Mouse (Mus musculus) heart, embryonic 11.5 days (tissue): Measurements from ENCODE around the gene Tll2. TPM values are rescaled to one million over a fixed set of nuclear protein-coding genes. Genes with fewer than 3 reads are reported as not detected.
A peak's percentile ranks its signal among the peaks of the same experiment; 100 is the strongest.

Experiments
- ATAC-seq: fragments of 200-750 bp; cut with Nextera tagmentation; replicated peaks from 2 replicates; pipeline ENCODE4 v1.8.0; 2017; ENCODE audit warnings: moderate library complexity; ENCODE audit not compliant: insufficient number of reproducible peaks, low FRiP score, low TSS enrichment
- H3K27ac ChIP-seq: fragments of 300-500 bp; sonication (generic); 2 replicates; pipeline ENCODE4 v1.5.1; 2014; ENCODE audit warnings: mild to moderate bottlenecking, low read depth, low read length
- H3K27me3 ChIP-seq: fragments of 300-500 bp; sonication (generic); 2 replicates; pipeline ENCODE4 v1.6.1; 2014; ENCODE audit warnings: mild to moderate bottlenecking, low read length, mixed read lengths; ENCODE audit not compliant: control insufficient read depth, insufficient read depth
- H3K36me3 ChIP-seq: fragments of 300-500 bp; sonication (generic); 2 replicates; pipeline ENCODE4 v1.6.1; 2014; ENCODE audit warnings: mild to moderate bottlenecking, low read length, moderate library complexity, mixed read lengths; ENCODE audit not compliant: control insufficient read depth, insufficient read depth
- H3K4me1 ChIP-seq: fragments of 300-500 bp; sonication (generic); 2 replicates; pipeline ENCODE4 v1.6.1; 2014; ENCODE audit warnings: low read length; ENCODE audit not compliant: control insufficient read depth, insufficient read depth
- H3K4me2 ChIP-seq: fragments of 300-500 bp; sonication (generic); 2 replicates; pipeline ENCODE4 v1.6.1; 2014; ENCODE audit warnings: mild to moderate bottlenecking, moderate library complexity
- H3K4me3 ChIP-seq: fragments of 300-500 bp; sonication (generic); 2 replicates; pipeline ENCODE4 v1.5.1; 2014; ENCODE audit warnings: low read depth, low read length
- H3K9ac ChIP-seq: fragments of 300-500 bp; sonication (generic); 2 replicates; pipeline ENCODE4 v1.6.1; 2014; ENCODE audit warnings: mild to moderate bottlenecking, low read depth, low read length, moderate library complexity
- H3K9me3 ChIP-seq: fragments of 300-500 bp; sonication (generic); replicated peaks from 2 replicates; pipeline ENCODE4 v1.6.1; 2016; ENCODE audit warnings: low read length; ENCODE audit not compliant: control insufficient read depth
- WGBS: fragments of 180-500 bp; shearing (Covaris S2); extraction: QIAGEN DNeasy Blood & Tissue Kit; methylation state at CpG from one replicate; pipeline ENCODE4 v1.1.7; 2014; ENCODE audit not compliant: insufficient replicate concordance; 5-methylcytosine and 5-hydroxymethylcytosine counted together
- polyA plus RNA-seq: library from polyadenylated mRNA; unstranded; fragments of >200 nt; fragmentation: Nextera tagmentation; extraction: Ambion mirVana; gene quantifications from 2 replicates; pipeline ENCODE4 v1.2.1, GENCODE M21; 2014

Gene Tll2
- not detected in 2 replicates for polyA plus RNA-seq

GRCm38 (mm10) chr19:41206811-41207344 lies at the start of gene Tll2:
Tll2 (minus strand) TSS chr19:41206835.
- peak within 1 kb of the TSS; percentile 90 for H3K4me2 ChIP-seq
- H3K36me3 ChIP-seq, result no peaks in the 10 kb centered on the region
- no peaks in the 10 kb centered on the region; the same call in 1 of the 2 replicates for H3K4me1 ChIP-seq
- WGBS, result under 1% methylated on average over 32 of the region's 32 CpGs
- H3K4me3 ChIP-seq, result peak within 1 kb of the TSS; percentile 45
- no peak within 1 kb of the TSS for H3K27ac ChIP-seq
- H3K27me3 ChIP-seq, result peaks cover 30% of the 10 kb centered on the region
- peak; percentile 83 for ATAC-seq
- H3K9me3 ChIP-seq, result no peaks in the 10 kb centered on the region
- peak within 1 kb of the TSS; percentile 34; the same call in 1 of the 2 replicates for H3K9ac ChIP-seq

DNA sequence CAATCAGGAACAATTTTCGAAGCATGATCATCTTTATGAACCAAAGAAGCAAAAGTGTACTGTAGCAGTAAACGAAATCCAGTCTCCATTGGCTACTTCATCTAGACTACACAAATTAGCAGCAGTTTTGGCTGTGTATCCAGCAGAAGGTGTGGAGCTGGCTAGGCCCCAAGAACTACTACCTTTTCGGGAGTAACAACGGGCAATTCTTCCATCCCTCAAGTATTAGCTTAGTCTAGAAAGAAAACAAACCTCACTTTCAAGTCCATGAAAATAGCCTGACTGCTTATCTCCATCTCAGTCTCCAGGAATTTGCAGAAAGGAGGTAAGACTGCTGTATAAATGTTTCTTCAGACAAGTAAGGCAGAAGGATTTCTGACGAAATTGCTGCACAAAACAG lies 47.9 kb upstream of the Tll2 start:
- 76% methylated on average over 5 of the region's 5 CpGs for WGBS
- Histone ChIP-seq H3K4me3 (no peak overlapping the region), H3K27me3 (no peaks in the 10 kb centered on the region), H3K4me2 (no peak overlapping the region), H3K4me1 (peaks cover 9% of the 10 kb centered on the region), H3K27ac (no peak overlapping the region), H3K9ac (no peak overlapping the region), H3K36me3 (no peaks in the 10 kb centered on the region), H3K9me3 (no peaks in the 10 kb centered on the region)
- no peak for ATAC-seq

DNA sequence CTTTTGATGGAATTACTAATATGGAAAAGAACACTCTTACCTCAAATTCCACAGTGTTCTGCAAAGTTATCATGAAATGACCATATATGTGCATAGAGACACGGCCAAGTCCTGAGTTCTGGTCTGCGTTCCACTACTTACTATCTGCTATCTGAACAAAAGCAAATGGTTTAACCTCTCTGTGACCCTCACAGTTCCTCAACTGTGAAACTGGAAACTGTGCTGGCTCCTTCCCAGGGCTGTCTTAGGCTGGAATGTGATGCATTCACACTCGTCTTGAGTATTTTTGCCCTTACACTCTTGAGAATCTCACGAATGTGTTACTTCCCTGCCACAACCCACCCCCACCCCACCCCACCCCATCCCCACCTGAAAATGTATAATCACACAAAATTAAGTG lies 42.3 kb upstream of the Tll2 start:
- H3K4me1 ChIP-seq, result peaks cover 15% of the 10 kb centered on the region
- no peak overlapping the region for H3K9ac ChIP-seq
- no peaks in the 10 kb centered on the region for H3K27me3 ChIP-seq
- no peak overlapping the region for H3K4me3 ChIP-seq
- WGBS, result 25% methylated on average over 4 of the region's 4 CpGs
- no peaks in the 10 kb centered on the region for H3K9me3 ChIP-seq
- no peak overlapping the region for H3K4me2 ChIP-seq
- H3K27ac ChIP-seq, result peak overlapping the region; percentile 50; the same call in 1 of the 2 replicates
- 0 out of 2 replicates have a peak, but pooled peaks cover 2% of the 10 kb centered on the region for H3K36me3 ChIP-seq
- ATAC-seq, result no peak; the same call in 1 of the 2 replicates

DNA sequence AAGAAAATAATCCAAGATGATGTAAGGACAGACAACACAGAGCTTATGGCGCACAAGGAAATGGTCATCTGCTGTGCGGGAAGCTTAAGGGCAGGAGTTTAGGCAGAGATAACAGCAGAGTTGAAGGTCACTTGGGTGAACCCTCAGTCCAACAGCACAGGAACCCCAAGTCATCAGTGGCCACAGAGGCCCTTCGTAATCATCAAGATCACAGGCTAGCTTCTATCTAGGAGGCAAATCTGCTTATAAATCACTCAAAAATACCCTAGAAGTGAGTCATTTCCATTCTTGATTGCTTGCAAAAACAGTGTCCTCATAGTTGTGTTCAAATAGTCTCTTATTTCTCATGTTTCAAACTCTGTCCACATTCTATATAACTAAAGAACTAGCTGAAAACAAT lies 41.6 kb upstream of the Tll2 start:
- Histone ChIP-seq H3K9me3 (no peaks in the 10 kb centered on the region), H3K9ac (no peak overlapping the region), H3K27me3 (no peaks in the 10 kb centered on the region), H3K36me3 (0 out of 2 replicates have a peak, but pooled peaks cover 2% of the 10 kb centered on the region), H3K4me1 (peaks cover 15% of the 10 kb centered on the region), H3K27ac (peak overlapping the region; percentile 50; the same call in 1 of the 2 replicates), H3K4me3 (no peak overlapping the region), H3K4me2 (no peak overlapping the region)
- no peak for ATAC-seq
- 73% methylated on average over 3 of the region's 3 CpGs for WGBS

- H3K4me2 ChIP-seq, result no peak overlapping the region
- peaks cover 15% of the 10 kb centered on the region for H3K4me1 ChIP-seq
- H3K9ac ChIP-seq, result no peak overlapping the region
- no peaks in the 10 kb centered on the region for H3K27me3 ChIP-seq
- H3K9me3 ChIP-seq, result no peaks in the 10 kb centered on the region
- no peak overlapping the region for H3K4me3 ChIP-seq
- H3K36me3 ChIP-seq, result peaks cover 2% of the 10 kb centered on the region
- no peak for ATAC-seq
- 65% methylated on average over 4 of the region's 4 CpGs for WGBS
- H3K27ac ChIP-seq, result 0 out of 2 replicates have a peak overlapping the region, but pooled peaks have one; percentile 29
Measured at GRCm38 (mm10) chr19:41246271-41246670, 39.6 kb upstream of the Tll2 start.

DNA sequence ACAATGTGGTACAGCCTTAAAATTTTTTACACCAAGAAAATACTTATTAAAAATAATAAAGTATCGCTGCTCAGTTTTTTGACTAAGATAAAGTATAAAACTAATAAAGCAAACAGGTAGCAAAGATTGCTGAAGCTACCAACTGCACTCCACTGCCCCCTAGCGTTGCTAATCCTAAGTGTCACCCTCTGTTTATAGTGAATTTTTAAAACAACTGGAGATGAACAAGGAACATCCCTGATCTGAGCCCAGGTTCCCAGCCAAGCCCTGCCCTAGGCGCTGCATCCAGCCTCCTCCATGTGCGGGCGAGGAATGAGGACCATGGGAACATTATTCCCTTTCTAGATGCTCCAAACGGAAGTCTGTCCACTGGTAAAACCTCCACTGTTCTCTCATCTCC lies 37.9 kb upstream of the Tll2 start:
- Histone ChIP-seq H3K9me3 (no peaks in the 10 kb centered on the region), H3K4me2 (no peak overlapping the region), H3K4me3 (no peak overlapping the region), H3K36me3 (peaks cover 2% of the 10 kb centered on the region), H3K9ac (no peak overlapping the region), H3K4me1 (peaks cover 14% of the 10 kb centered on the region), H3K27me3 (no peaks in the 10 kb centered on the region), H3K27ac (no peak overlapping the region)
- WGBS, result 64% methylated on average over 6 of the region's 6 CpGs
- ATAC-seq, result no peak

DNA sequence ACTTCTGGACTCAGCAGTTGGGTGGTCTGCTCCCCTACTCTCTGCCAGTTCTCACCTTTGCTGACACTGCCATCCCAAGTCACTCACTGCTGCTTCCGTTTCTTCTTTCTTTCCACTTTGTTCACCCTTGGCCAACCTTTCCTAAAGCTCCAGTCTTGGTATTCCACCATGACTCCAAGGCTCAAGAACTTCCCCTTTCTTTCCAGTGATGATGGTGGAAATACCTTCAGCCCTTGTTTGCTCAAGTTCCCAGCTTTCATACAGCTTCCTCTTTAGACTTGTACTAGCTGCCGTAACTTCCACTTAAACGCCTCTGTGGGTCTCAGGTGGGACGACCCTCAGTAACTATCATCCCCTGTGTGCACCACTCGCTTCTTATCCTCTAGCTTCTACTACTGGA lies 35.4 kb upstream of the Tll2 start:
- WGBS, result 91% methylated on average over 5 of the region's 5 CpGs
- ATAC-seq, result no peak
- Histone ChIP-seq H3K4me3 (no peak overlapping the region), H3K9ac (no peak overlapping the region), H3K36me3 (peaks cover 5% of the 10 kb centered on the region), H3K9me3 (no peaks in the 10 kb centered on the region), H3K27me3 (no peaks in the 10 kb centered on the region), H3K27ac (no peak overlapping the region), H3K4me2 (no peak overlapping the region), H3K4me1 (no peaks in the 10 kb centered on the region)

GRCm38 (mm10) chr19:41233698-41234097 lies 27.1 kb upstream of the Tll2 start:
- Histone ChIP-seq H3K9ac (no peak overlapping the region), H3K4me3 (no peak overlapping the region), H3K4me1 (no peaks in the 10 kb centered on the region), H3K27ac (no peak overlapping the region), H3K27me3 (no peaks in the 10 kb centered on the region), H3K36me3 (peaks cover 30% of the 10 kb centered on the region), H3K9me3 (no peaks in the 10 kb centered on the region), H3K4me2 (no peak overlapping the region)
- WGBS, result 91% methylated on average over 4 of the region's 4 CpGs
- no peak for ATAC-seq

- Histone ChIP-seq H3K27me3 (peaks cover 30% of the 10 kb centered on the region), H3K4me2 (no peak overlapping the region)
- ATAC-seq, result no peak
Measured at GRCm38 (mm10) chr19:41208326-41208725, 1.7 kb upstream of the Tll2 start.

More at GRCm38 (mm10) chr19:41208326-41208725, 1.7 kb upstream of the Tll2 start:
- 24% methylated on average over 7 of the region's 7 CpGs for WGBS
- Histone ChIP-seq H3K4me1 (no peaks in the 10 kb centered on the region; the same call in 1 of the 2 replicates), H3K27ac (no peak overlapping the region), H3K9me3 (no peaks in the 10 kb centered on the region), H3K4me3 (no peak overlapping the region), H3K9ac (no peak overlapping the region), H3K36me3 (no peaks in the 10 kb centered on the region)
